Mouse (Mus musculus) left cerebral cortex, adult 2 months (tissue): ENCODE measurements around the gene Il4i1. TPM values are rescaled to one million over a fixed set of nuclear protein-coding genes. Genes with fewer than 3 reads are reported as not detected.

ENCODE experiments used
- DNase-seq, 2 experiments: peaks; one replicate each; pipeline ENCODE4 v3.0.0; 2021 to 2022; ENCODE audit warnings: low spot score in 2 of 2, mixed read lengths in 1 of 2; ENCODE audit errors: extremely low spot score in 1 of 2
- H3K27ac ChIP-seq: fragments of 200-600 bp; 2 replicates; pipeline ENCODE4 v1.8.1; 2022
- H3K4me3 ChIP-seq: fragments of 200-600 bp; 2 replicates; pipeline ENCODE4 v1.8.1; 2022
- CTCF ChIP-seq: fragments of 200-600 bp; IDR thresholded peaks from 2 replicates; pipeline ENCODE4 v1.8.1; 2022; ENCODE audit warnings: antibody characterized with exemption, mild to moderate bottlenecking, moderate library complexity
- intact Hi-C: fragments of 180-260 bp; cut with DNase I; formaldehyde crosslinking; loops from one replicate; pipeline ENCODE4 v1.15.1; 2025
- total RNA-seq, 2 experiments: library from RNA; stranded (reverse); gene quantifications; 2 replicates each; pipeline ENCODE4 v1.2.3; 2021

Gene Il4i1
- total RNA-seq, 2 experiments from 2014 or later, result 1.8 to 2.0 TPM

- TF ChIP-seq CTCF, result no peak
- DNase-seq, result no peak
- intact Hi-C loops, result loop anchor here (10.0 kb wide), 1 partner anchor 267 kb away; the partner anchor contains the start of genes Rpl13a and Rps11
- Histone ChIP-seq H3K27ac (peak overlapping the region; percentile 88; the same call in 1 of the 2 replicates), H3K4me3 (peak overlapping the region; percentile 92)
Measured at GRCm38 (mm10) chr7:44857905-44858304, 41.7 kb downstream of the Il4i1 start.

DNA sequence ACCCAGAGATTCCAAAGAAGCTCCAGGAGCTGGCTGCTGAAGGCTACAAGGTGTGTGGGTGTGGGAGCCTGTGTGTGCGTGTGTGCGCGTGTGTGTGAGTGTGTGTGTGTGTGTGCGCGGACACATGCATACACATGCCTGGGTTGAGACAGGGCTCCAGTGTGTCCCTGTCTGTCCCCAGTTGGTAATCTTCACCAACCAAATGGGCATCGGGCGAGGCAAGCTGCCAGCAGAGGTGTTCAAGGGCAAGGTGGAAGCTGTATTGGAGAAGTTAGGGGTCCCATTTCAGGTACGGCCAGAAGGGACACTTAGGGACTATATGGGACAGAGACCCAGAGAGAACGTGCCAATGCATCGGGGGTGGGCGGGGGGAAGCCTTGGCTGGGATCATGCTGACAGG is 43.7 kb downstream of the Il4i1 start:
- intact Hi-C loops, result loop anchor here (10.0 kb wide), 1 partner anchor 265 kb away; the partner anchor contains the start of genes Rpl13a and Rps11
- no peak overlapping the region for H3K27ac ChIP-seq
- no peak for TF ChIP-seq CTCF
- no peak overlapping the region for H3K4me3 ChIP-seq
- DNase-seq, result no peak

- Histone ChIP-seq H3K27ac (no peak overlapping the region; the same call in 1 of the 2 replicates), H3K4me3 (no peak overlapping the region)
- intact Hi-C loops, result no loop called here
- TF ChIP-seq CTCF, result peak; percentile 89
- DNase-seq, result peak; percentile 62 to 72
Measured at GRCm38 (mm10) chr7:44860576-44861428, 44.6 kb downstream of the Il4i1 start.

GRCm38 (mm10) chr7:44861429-44861816 is 45.2 kb downstream of the Il4i1 start:
- Histone ChIP-seq H3K27ac (no peak overlapping the region), H3K4me3 (no peak overlapping the region)
- intact Hi-C loops, result no loop called here
- no peak for TF ChIP-seq CTCF
- DNase-seq, result no peak

- DNase-seq, result no peak
- TF ChIP-seq CTCF, result no peak
- Histone ChIP-seq H3K27ac (0 out of 2 replicates have a peak overlapping the region, but pooled peaks have one; percentile 32), H3K4me3 (no peak overlapping the region)
- intact Hi-C loops, result no loop called here
Measured at GRCm38 (mm10) chr7:44862434-44862833, 46.2 kb downstream of the Il4i1 start.

GRCm38 (mm10) chr7:44863210-44863609 is 47.0 kb downstream of the Il4i1 start:
- DNase-seq, result no peak
- Histone ChIP-seq H3K4me3 (no peak overlapping the region), H3K27ac (no peak overlapping the region)
- intact Hi-C loops, result no loop called here
- TF ChIP-seq CTCF, result no peak

- H3K4me3 ChIP-seq, result no peak overlapping the region
- DNase-seq, result no peak
- no peak for TF ChIP-seq CTCF
- intact Hi-C loops, result no loop called here
- no peak overlapping the region for H3K27ac ChIP-seq
Measured at GRCm38 (mm10) chr7:44863982-44864494, 47.9 kb downstream of the Il4i1 start.

- no peak for TF ChIP-seq CTCF
- DNase-seq, result no peak
- Histone ChIP-seq H3K27ac (peak overlapping the region; percentile 59; the same call in 1 of the 2 replicates), H3K4me3 (no peak overlapping the region)
- intact Hi-C loops, result no loop called here
Measured at GRCm38 (mm10) chr7:44864595-44865542, 48.7 kb downstream of the Il4i1 start.

DNA sequence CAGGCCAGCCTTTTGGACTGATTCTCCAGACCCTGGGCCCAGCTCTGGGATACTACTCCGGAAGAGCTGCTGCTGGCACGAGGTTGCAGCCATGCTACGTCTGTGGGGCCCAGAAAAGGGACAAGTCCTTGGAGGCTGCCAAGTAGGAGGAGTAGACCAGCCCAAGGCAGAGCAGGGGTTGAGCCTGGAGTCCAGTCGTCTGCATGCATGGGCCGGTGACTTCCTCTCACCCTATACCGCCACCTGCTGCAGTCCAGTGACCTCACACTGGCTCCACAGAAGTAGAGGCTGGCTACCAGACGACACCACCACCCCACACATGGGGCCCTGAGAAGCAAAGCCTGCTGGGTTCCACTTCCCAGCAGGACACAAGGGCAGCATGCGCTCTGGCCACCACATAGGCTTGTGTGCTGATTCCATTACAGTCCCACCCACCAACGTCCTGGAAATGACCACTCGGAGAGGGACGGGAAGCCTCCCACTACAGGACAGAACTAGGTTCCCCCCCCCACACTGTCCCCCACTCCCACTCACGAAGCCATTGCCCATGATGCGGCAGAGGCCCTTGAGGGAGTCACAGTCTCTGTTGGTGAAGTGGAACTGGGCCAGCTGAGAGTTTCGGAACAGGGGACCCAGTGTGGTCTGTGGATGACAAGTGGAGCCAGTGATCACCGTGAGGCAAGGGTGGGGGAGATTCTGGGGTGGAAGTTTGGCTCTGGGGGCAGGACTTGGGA is 50.3 kb downstream of the Il4i1 start:
- intact Hi-C loops, result no loop called here
- no peak; the same call in 1 of the 2 replicates for TF ChIP-seq CTCF
- peak overlapping the region; percentile 77 for H3K4me3 ChIP-seq
- no peak for DNase-seq
- H3K27ac ChIP-seq, result peak overlapping the region; percentile 59; the same call in 1 of the 2 replicates

DNA sequence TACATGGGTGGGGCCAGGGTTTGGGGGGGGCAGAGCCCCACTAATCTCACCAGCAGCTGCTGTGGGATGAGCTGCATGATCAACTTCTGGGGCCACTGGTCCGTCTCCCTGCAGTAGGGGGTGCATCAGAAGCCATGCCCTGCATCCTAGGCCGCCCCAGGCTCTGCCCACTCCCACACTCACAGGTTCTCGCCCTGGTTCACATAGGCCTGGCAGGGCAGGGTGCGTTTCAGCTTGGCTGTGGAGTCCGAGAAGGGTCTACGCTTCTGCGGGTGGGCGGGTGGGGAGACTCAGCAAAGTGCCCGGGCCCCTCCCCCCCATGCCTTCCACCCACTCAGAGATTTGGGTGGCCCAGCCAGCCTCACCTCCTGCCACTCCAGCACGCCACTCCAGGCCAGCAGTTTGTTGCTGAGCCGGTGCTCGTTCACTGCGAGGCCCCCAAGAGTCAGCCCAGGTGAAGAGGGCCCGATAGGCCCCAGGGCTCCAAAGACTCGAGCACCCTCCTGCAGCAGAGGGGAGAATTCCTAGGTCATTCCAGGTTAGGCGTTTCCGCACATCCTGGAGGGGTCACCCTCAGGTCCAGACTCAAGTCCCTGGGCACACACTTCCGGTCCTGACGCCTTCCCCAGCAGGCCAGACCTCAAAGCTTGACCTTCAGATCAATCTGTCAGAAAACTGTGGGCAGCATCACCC is 51.0 kb downstream of the Il4i1 start:
- Histone ChIP-seq H3K4me3 (peak overlapping the region; percentile 77), H3K27ac (peak overlapping the region; percentile 44; the same call in 1 of the 2 replicates)
- TF ChIP-seq CTCF, result no peak
- intact Hi-C loops, result no loop called here
- no peak for DNase-seq
